Mouse (Mus musculus): ENCODE results near the gene Dmbx1.

Gene Dmbx1

DNA sequence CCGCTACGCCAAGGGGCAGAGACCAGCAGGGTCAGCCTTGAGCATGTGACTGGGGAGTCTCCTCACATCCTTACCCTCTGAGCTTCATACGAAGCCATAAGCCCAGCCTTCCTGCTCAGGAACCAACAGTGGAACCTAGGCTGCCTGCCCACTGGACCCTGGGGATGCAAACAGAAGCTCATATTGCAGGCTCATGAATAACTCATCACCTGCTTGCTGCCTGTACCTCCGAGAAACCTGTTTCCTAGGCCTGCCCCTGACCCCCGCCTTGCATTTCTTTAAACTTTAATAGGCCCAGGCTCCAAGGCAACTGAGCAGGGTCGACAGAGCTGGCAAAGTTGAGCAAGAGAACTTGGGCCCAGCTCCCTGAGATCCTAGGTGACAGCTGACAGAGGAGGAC is 55.7 kb downstream of the Dmbx1 start, which contains the start of gene Kncn:
Gene Kncn (plus strand): TSS at position 379 of the 400 bp plus-strand sequence.
- DNase-seq: no peak

DNA sequence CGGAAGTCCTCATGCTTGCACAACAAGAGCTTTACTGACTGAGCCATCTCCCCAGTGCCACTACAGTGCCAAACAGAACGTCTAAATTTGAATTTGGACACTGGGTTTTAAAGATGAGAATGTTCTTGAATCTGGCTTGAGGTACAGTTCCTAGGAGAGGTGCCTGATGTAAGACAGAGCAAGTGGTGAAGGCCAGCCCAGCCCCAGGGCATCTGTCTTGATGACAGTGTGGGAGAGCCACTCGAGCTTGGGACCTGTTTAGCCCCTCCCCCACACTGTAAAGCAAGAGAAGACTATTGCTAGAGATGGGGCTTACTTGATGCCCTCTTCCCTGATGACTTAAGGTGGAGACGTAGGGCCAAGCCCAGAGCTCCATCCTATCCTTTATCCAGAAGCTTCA is 57.5 kb downstream of the Dmbx1 start:
- no peak for DNase-seq

DNA sequence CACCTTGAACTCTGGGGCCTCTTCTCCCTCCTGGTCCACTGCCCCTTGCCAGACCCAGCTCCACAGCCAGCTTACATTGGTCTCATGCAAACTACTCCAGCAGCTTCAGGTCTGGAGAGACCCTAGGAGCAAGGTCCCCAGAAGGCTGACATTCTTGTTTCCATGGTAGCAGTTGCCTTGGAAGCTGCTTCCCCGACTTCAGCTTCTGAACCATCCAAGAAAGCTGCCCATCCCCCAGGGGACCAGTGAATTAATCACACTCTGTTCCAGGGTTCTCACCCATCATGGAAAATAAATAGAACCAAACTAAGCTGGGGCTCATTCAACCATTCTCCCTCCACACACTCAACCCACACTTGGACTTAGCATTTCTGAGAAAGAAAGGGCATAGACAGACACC is 58.5 kb downstream of the Dmbx1 start:
- DNase-seq: no peak

DNA sequence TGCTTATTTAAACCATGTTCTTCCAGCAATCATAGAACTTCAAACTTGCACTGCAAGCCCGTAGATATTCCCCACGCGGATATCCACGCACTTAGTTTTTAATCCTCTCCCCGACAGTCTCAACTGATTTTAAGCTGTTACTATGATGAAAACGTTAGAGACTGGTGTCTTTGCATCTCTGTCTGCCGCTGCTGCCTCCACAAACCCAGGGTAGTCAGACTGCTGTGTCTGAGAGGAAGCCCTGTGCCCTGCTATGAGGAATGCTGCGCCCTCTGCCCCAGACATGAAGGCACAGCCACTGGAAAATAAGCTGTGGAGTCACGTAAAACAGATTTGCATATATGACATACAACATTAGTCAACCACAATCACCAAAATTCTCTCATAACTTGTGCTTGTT is 60.9 kb downstream of the Dmbx1 start:
- DNase-seq: no peak

DNA sequence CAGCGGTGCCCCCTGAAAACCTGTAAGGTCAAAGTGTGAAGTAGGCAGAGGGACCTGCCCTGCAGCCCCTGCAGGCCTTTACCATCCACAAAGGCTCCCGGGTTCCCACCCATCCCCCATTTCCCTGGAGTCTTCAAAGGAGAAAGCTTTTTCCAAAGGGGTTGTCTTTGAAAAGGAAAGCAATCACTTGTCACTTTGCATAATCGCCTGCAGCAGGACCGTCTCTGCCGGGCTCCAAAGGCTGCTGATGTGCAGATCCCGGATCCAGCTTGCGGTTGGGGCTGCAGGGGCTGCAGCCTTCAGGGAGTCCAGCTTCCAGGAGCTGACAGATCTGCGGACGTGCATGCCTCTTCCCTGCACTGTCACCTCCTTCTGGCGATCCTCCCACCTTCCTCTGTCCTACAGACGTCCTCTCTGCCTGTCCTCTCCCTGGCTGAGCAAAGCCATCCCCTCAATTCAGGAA is 61.5 kb downstream of the Dmbx1 start:
- DNase-seq: no peak

DNA sequence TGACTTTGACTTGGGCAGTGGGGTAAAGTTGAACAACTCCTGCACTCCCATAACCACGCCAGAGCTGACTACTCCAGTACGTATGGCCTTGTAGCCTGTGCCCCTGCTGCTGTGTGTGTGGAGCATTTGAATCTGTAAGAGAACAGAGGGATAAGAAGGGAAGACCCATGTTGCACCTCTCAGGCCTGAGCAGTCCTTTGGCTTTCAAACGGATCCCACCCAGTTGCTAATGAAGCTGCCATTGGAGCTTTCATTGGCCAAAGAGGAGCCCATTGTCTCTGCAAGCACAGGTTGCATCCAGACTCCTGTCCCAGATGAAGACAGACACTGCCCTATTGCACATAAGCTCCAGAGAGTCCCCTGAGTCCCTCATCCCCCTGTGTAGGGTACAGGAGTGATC is 66.5 kb downstream of the Dmbx1 start:
- no peak for DNase-seq

DNA sequence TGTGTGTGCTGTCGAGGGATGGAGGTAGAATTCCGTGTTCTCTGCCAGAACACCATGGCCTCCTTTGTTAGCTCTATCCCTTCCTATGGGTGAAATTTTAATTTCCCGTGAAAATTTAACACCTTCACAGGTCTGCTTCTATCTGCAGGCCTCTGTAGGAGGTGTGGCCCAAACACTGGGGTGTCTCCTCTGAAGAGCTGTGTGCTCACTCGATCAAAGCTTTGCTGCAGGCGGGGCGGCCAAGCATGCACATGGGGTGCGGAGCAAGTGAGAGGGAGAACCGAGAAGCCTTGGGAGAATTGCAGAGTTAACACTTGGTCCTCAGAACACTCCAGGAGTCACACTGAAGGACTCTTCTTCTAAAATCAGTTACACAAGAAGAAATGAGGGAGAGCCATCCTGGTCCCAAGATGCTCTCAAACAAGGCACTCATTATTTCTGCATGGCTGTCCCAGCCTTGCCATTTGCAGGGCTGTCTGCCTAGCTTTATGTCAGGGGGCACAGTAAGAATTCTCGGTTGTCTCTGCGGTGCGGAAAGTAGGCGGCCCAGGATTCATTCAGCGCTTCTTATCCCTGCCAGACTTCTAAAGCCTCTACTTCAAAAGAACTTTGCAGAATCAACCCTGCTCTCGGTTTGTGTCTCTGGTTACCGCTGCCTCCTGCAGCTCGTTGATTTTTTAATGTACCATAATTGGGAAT is 70.1 kb downstream of the Dmbx1 start:
- DNase-seq: no peak

Data from thymus, postnatal 25 days (tissue).